Mouse (Mus musculus) cerebellum, adult 11-12 months (tissue): ENCODE results near the gene Gm7735.
"Not testable (repeated sequence)": the region's sequence is repeated elsewhere in the genome, so short reads cannot be mapped to it uniquely, and the experiment has no call there.

ENCODE experiments used
- DNase-seq: peaks from one replicate; pipeline ENCODE4 v3.0.0; 2022

Gm7735 gene

GRCm38 (mm10) chr16:89169190-89169589 is at the start of gene Gm7735:
Gene Gm7735, plus strand, starts transcription at chr16:89169490.
- not testable (repeated sequence) for DNase-seq

- no peak for DNase-seq
These were observed 28.7 kb upstream of the Gm7735 start, which contains the start of gene Gm6358 for GRCm38 (mm10) chr16:89140551-89140950. Gene Gm6358, plus strand, starts transcription at chr16:89140851.

- DNase-seq, result no peak
These were observed 18.5 kb upstream of the Gm7735 start, which contains the start of gene Gm10061 for GRCm38 (mm10) chr16:89150786-89151185. Gene Gm10061, plus strand, starts transcription at chr16:89151086.

- no peak for DNase-seq
These were observed 11.6 kb upstream of the Gm7735 start, which contains the start of gene Gm9789 for GRCm38 (mm10) chr16:89157652-89158051. Gene Gm9789, plus strand, starts transcription at chr16:89157952.

- no peak for DNase-seq
These were observed 5.1 kb downstream of the Gm7735 start, which contains the start of gene 1110057P08Rik for GRCm38 (mm10) chr16:89174435-89174834. Gene 1110057P08Rik, plus strand, starts transcription at chr16:89174735.

GRCm38 (mm10) chr16:89188621-89189020 is 19.3 kb downstream of the Gm7735 start:
- DNase-seq, result no peak

GRCm38 (mm10) chr16:89205561-89205960 is 36.3 kb downstream of the Gm7735 start, which contains the start of gene Krtap20-2:
Gene Krtap20-2, plus strand, starts transcription at chr16:89205861.
- DNase-seq, result no peak
